Mouse (Mus musculus) hindbrain, embryonic 13.5 days (tissue): ENCODE results near the gene Fbl. TPM values are rescaled to one million over a fixed set of nuclear protein-coding genes. Genes with fewer than 3 reads are reported as not detected.
"Not testable (repeated sequence)": the region's sequence is repeated elsewhere in the genome, so short reads cannot be mapped to it uniquely, and the experiment has no call there.

Experiments
- ATAC-seq: fragments of 200-750 bp; cut with Nextera tagmentation; 2 replicates; pipeline ENCODE4 v1.8.0; 2017; ENCODE audit warnings: moderate TSS enrichment; ENCODE audit not compliant: low FRiP score
- H3K27ac ChIP-seq: fragments of 300-500 bp; sonication (generic); 2 replicates; pipeline ENCODE4 v1.5.1; 2015; ENCODE audit warnings: inconsistent platforms, mild to moderate bottlenecking, moderate library complexity
- H3K27me3 ChIP-seq: fragments of 300-500 bp; sonication (generic); 2 replicates; pipeline ENCODE4 v1.6.1; 2015; ENCODE audit warnings: mild to moderate bottlenecking, inconsistent platforms
- H3K36me3 ChIP-seq: fragments of 300-500 bp; sonication (generic); 2 replicates; pipeline ENCODE4 v1.6.1; 2015; ENCODE audit warnings: mild to moderate bottlenecking, inconsistent platforms
- H3K4me1 ChIP-seq: fragments of 300-500 bp; sonication (generic); replicated peaks from 2 replicates; pipeline ENCODE4 v1.6.1; 2015; ENCODE audit warnings: inconsistent platforms
- H3K4me2 ChIP-seq: fragments of 300-500 bp; sonication (generic); 2 replicates; pipeline ENCODE4 v1.6.1; 2015; ENCODE audit warnings: inconsistent platforms, mild to moderate bottlenecking, moderate library complexity
- H3K4me3 ChIP-seq: fragments of 300-500 bp; sonication (generic); 2 replicates; pipeline ENCODE4 v1.5.1; 2015; ENCODE audit warnings: mild to moderate bottlenecking, inconsistent platforms
- H3K9ac ChIP-seq: fragments of 300-500 bp; sonication (generic); 2 replicates; pipeline ENCODE4 v1.6.1; 2015; ENCODE audit warnings: mild to moderate bottlenecking, inconsistent platforms
- H3K9me3 ChIP-seq: fragments of 300-500 bp; sonication (generic); 2 replicates; pipeline ENCODE4 v1.6.1; 2016; ENCODE audit warnings: inconsistent platforms
- WGBS: fragments of 180-500 bp; shearing (Covaris S2); methylation state at CpG from one replicate; pipeline ENCODE4 v1.1.7; 2015; 5-methylcytosine and 5-hydroxymethylcytosine counted together
- polyA plus RNA-seq: library from polyadenylated mRNA; unstranded; fragments of >200 nt; fragmentation: Nextera tagmentation; extraction: Ambion mirVana; gene quantifications from 2 replicates; pipeline ENCODE4 v1.2.1, GENCODE M21; 2015

The Fbl gene
- polyA plus RNA-seq, 1 experiment from 2014 or later = 92.0 TPM

- Histone ChIP-seq H3K4me1 (no peaks in the 10 kb centered on the region), H3K4me2 (no peak overlapping the region), H3K36me3 (peaks cover 57% of the 10 kb centered on the region), H3K4me3 (no peak overlapping the region), H3K27me3 (no peaks in the 10 kb centered on the region), H3K9me3 (no peaks in the 10 kb centered on the region), H3K9ac (no peak overlapping the region), H3K27ac (no peak overlapping the region)
- 56% methylated on average over 14 of the region's 14 CpGs for WGBS
- no peak for ATAC-seq
These were observed 27.0 kb downstream of the Fbl start for GRCm38 (mm10) chr7:28196528-28196927.

- WGBS = 78% methylated on average over 4 of the region's 4 CpGs
These were observed 29.5 kb downstream of the Fbl start for GRCm38 (mm10) chr7:28199054-28199453.

GRCm38 (mm10) chr7:28203207-28204108 lies 33.9 kb downstream of the Fbl start:
- H3K27ac ChIP-seq = no peak overlapping the region
- H3K4me3 ChIP-seq = no peak overlapping the region
- no peak overlapping the region for H3K9ac ChIP-seq
- H3K36me3 ChIP-seq = peaks cover 4% of the 10 kb centered on the region; the same call in 1 of the 2 replicates
- ATAC-seq = no peak
- no peaks in the 10 kb centered on the region for H3K27me3 ChIP-seq
- no peaks in the 10 kb centered on the region for H3K4me1 ChIP-seq
- 67% methylated on average over 18 of the region's 19 CpGs for WGBS
- no peaks in the 10 kb centered on the region for H3K9me3 ChIP-seq
- no peak overlapping the region for H3K4me2 ChIP-seq

More at GRCm38 (mm10) chr7:28199054-28199453, 29.5 kb downstream of the Fbl start:
- Histone ChIP-seq H3K27ac (no peak overlapping the region), H3K27me3 (no peaks in the 10 kb centered on the region), H3K9me3 (no peaks in the 10 kb centered on the region), H3K36me3 (peaks cover 33% of the 10 kb centered on the region), H3K4me2 (no peak overlapping the region), H3K4me1 (no peaks in the 10 kb centered on the region), H3K4me3 (no peak overlapping the region), H3K9ac (no peak overlapping the region)
- ATAC-seq = no peak

- Histone ChIP-seq H3K4me3 (no peak overlapping the region), H3K9ac (no peak overlapping the region), H3K4me1 (no peaks in the 10 kb centered on the region), H3K9me3 (no peaks in the 10 kb centered on the region), H3K27ac (no peak overlapping the region), H3K27me3 (no peaks in the 10 kb centered on the region), H3K36me3 (no peaks in the 10 kb centered on the region), H3K4me2 (no peak overlapping the region)
- WGBS = 76% methylated on average over 4 of the region's 4 CpGs
- ATAC-seq = no peak
These were observed 36.6 kb downstream of the Fbl start for GRCm38 (mm10) chr7:28206044-28206600.

- Histone ChIP-seq H3K4me1 (no peaks in the 10 kb centered on the region), H3K27ac (no peak overlapping the region)
- 53% methylated on average over 12 of the region's 12 CpGs for WGBS
These were observed 39.0 kb downstream of the Fbl start for GRCm38 (mm10) chr7:28208396-28208987.

GRCm38 (mm10) chr7:28208988-28209508 lies 39.5 kb downstream of the Fbl start:
- no peak overlapping the region; the same call in 1 of the 2 replicates for H3K9ac ChIP-seq
- H3K4me2 ChIP-seq = peak overlapping the region; percentile 52
- ATAC-seq = no peak
- H3K4me3 ChIP-seq = peak overlapping the region; percentile 28
- H3K4me1 ChIP-seq = no peaks in the 10 kb centered on the region
- H3K9me3 ChIP-seq = no peaks in the 10 kb centered on the region
- H3K27ac ChIP-seq = no peak overlapping the region
- WGBS = 54% methylated on average over 19 of the region's 19 CpGs
- 0 out of 2 replicates have a peak, but pooled peaks cover 3% of the 10 kb centered on the region for H3K27me3 ChIP-seq
- H3K36me3 ChIP-seq = no peaks in the 10 kb centered on the region

More at GRCm38 (mm10) chr7:28208396-28208987, 39.0 kb downstream of the Fbl start:
- Histone ChIP-seq H3K9me3 (no peaks in the 10 kb centered on the region), H3K27me3 (0 out of 2 replicates have a peak, but pooled peaks cover 3% of the 10 kb centered on the region), H3K4me2 (peak overlapping the region; percentile 52), H3K36me3 (no peaks in the 10 kb centered on the region), H3K4me3 (peak overlapping the region; percentile 28), H3K9ac (no peak overlapping the region; the same call in 1 of the 2 replicates)
- no peak for ATAC-seq

- H3K4me3 ChIP-seq = no peak overlapping the region
- 0 out of 2 replicates have a peak, but pooled peaks cover 3% of the 10 kb centered on the region for H3K27me3 ChIP-seq
- no peaks in the 10 kb centered on the region for H3K9me3 ChIP-seq
- H3K9ac ChIP-seq = no peak overlapping the region
- no peaks in the 10 kb centered on the region for H3K4me1 ChIP-seq
- WGBS = 49% methylated on average over 5 of the region's 5 CpGs
- no peak overlapping the region for H3K4me2 ChIP-seq
- H3K27ac ChIP-seq = no peak overlapping the region
- ATAC-seq = no peak
- no peaks in the 10 kb centered on the region for H3K36me3 ChIP-seq
These were observed 41.2 kb downstream of the Fbl start for GRCm38 (mm10) chr7:28210731-28211130.

GRCm38 (mm10) chr7:28214142-28214541 lies 44.6 kb downstream of the Fbl start:
- Histone ChIP-seq H3K9me3 (no peaks in the 10 kb centered on the region), H3K27me3 (0 out of 2 replicates have a peak, but pooled peaks cover 3% of the 10 kb centered on the region)

GRCm38 (mm10) chr7:28215950-28216349 lies 46.4 kb downstream of the Fbl start:
- H3K4me3 ChIP-seq, ATAC-seq, H3K4me2 ChIP-seq, H3K9me3 ChIP-seq, H3K9ac ChIP-seq, H3K27ac ChIP-seq, H3K27me3 ChIP-seq, H3K4me1 ChIP-seq, H3K36me3 ChIP-seq: not testable (repeated sequence)
- 90% methylated on average over 2 of the region's 2 CpGs for WGBS

More at GRCm38 (mm10) chr7:28214142-28214541, 44.6 kb downstream of the Fbl start:
- Histone ChIP-seq H3K27ac (no peak overlapping the region), H3K4me1 (no peaks in the 10 kb centered on the region), H3K9ac (no peak overlapping the region), H3K4me2 (no peak overlapping the region), H3K36me3 (no peaks in the 10 kb centered on the region), H3K4me3 (no peak overlapping the region)
- ATAC-seq = no peak
- WGBS = 42% methylated on average over 10 of the region's 10 CpGs

GRCm38 (mm10) chr7:28217811-28218210 lies 48.3 kb downstream of the Fbl start:
- H3K4me2 ChIP-seq, ATAC-seq, H3K4me3 ChIP-seq, H3K9me3 ChIP-seq, H3K27ac ChIP-seq, H3K4me1 ChIP-seq, H3K36me3 ChIP-seq, H3K27me3 ChIP-seq, H3K9ac ChIP-seq: not testable (repeated sequence)
- WGBS = 92% methylated on average over 12 of the region's 13 CpGs

- H3K4me3 ChIP-seq, H3K27ac ChIP-seq, ATAC-seq, H3K9ac ChIP-seq, H3K4me2 ChIP-seq, H3K4me1 ChIP-seq, H3K27me3 ChIP-seq, H3K9me3 ChIP-seq, H3K36me3 ChIP-seq: not testable (repeated sequence)
- 88% methylated on average over 20 of the region's 20 CpGs for WGBS
These were observed 49.6 kb downstream of the Fbl start for GRCm38 (mm10) chr7:28218951-28219740.
